Mouse (Mus musculus) cerebellum, adult 2 months (tissue): ENCODE results near the gene Xrcc1.

Experiments
- CTCF ChIP-seq: fragments of 200-500 bp; IDR thresholded peaks from 2 replicates; pipeline ENCODE4 v1.5.1; 2011; ENCODE audit warnings: low read depth, mild to moderate bottlenecking, control low read depth, low read length, moderate library complexity, borderline replicate concordance; ENCODE audit not compliant: insufficient read depth
- POLR2A ChIP-seq: fragments of 200-500 bp; IDR thresholded peaks from 2 replicates; pipeline ENCODE4 v1.6.1; 2011; ENCODE audit warnings: low read length, control low read depth, borderline replicate concordance; ENCODE audit not compliant: insufficient read depth

DNA sequence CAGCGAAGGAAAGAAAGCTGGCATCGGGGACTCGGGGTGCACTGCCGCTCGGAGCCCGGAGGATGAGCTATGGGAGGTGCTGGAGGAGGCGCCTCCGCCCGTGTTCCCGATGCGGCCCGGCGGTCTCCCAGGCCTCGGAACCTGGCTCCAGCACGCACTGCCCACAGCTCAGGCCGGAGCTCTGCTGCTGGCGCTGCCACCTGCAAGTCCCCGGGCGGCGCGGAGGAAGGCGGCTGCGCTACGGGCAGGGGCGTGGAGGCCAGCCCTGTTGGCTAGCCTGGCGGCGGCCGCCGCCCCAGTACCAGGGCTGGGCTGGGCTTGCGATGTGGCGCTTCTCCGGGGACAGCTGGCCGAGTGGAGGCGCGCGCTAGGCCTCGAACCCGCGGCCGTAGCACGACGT is 12.3 kb upstream of the Xrcc1 start:
- no peak for TF ChIP-seq CTCF
- no peak for TF ChIP-seq POLR2A
